Mouse (Mus musculus) liver, adult 2 months (tissue): ENCODE measurements around the gene Lzts2.

Experiments
- CTCF ChIP-seq: fragments of 200-500 bp; IDR thresholded peaks from 2 replicates; pipeline ENCODE4 v1.5.1; 2011; ENCODE audit warnings: low read depth, low read length, control low read depth
- POLR2A ChIP-seq: fragments of 200-500 bp; IDR thresholded peaks from 2 replicates; pipeline ENCODE4 v1.6.1; 2011; ENCODE audit warnings: low read length, control low read depth; ENCODE audit not compliant: insufficient read depth; ENCODE audit errors: extremely low read depth

DNA sequence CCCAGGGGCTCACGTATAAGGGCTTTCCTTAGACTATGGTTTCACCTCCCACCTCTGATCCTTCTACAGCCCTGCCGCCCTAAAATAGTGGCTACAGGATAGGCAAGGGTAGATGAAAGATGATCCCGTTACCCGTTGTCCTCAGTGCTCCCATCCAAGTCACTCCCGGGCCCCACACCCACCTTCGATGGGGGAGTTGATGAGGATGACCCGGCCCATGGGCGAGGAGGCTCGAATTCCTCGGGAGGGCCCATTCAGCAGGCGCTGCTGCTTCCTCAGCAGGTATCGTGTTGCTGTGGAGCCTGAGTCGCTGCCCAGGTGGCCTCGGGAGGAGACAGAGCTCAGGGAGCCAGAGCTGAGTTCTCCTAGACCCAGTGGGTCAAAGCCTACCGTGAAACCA lies 31.0 kb downstream of the Lzts2 start:
- TF ChIP-seq CTCF (no peak), POLR2A (no peak)
